Mouse (Mus musculus): ENCODE measurements around the gene Chd1.

- TF ChIP-seq CTCF (IDR thresholded peaks at IDR 0.05; ENCODE audit: borderline replicate concordance, insufficient read depth, low read depth, low read length) (no peak), POLR2A (IDR thresholded peaks at IDR 0.05; ENCODE audit: borderline replicate concordance, insufficient read depth, low read length) (no peak)
Measured at GRCm38 (mm10) chr17:15656881-15657607, 47.7 kb upstream of the Chd1 start.
